Mouse (Mus musculus): Measurements from ENCODE around the gene Pfkfb4.

Gene Pfkfb4

DNA sequence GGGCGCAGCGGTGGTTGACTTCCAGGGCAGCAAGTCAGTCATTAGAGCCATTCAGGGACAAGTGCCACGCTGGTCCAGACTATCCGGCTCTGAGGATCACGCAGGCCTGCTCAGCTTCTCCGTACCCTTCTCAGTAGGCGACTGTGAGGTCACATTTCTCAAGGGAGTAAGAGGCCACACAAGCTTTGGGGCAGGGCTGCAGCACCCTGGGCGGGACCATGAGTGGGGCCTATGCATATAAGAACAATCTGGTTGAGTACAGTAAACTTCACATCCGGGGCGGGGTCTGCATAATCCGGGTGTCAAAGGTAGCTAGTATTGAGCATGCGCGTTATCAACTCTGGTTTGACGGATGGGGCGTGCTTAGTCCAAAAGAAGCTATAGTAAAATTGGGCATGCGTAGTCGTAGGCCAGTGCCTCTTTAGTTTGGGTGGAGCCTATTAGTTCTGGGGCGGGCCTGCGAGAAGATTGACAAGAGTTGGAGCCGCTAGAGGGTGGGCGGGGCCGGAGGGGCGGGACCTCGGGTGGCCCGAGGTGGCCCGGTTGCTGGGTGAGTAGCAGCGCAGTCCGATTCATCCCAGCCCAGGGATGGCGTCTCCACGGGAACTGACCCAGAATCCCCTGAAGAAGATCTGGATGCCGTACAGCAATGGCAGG lies at the start of gene Pfkfb4:
TSS of gene Pfkfb4 (plus strand) at position 351 of the 657 bp plus-strand sequence.
- peak; percentile 86 for ATAC-seq (ENCODE audit: low TSS enrichment)

GRCm38 (mm10) chr9:108945111-108945510 lies 46.5 kb upstream of the Pfkfb4 start:
- peak; percentile 75 for ATAC-seq (ENCODE audit: low TSS enrichment)

DNA sequence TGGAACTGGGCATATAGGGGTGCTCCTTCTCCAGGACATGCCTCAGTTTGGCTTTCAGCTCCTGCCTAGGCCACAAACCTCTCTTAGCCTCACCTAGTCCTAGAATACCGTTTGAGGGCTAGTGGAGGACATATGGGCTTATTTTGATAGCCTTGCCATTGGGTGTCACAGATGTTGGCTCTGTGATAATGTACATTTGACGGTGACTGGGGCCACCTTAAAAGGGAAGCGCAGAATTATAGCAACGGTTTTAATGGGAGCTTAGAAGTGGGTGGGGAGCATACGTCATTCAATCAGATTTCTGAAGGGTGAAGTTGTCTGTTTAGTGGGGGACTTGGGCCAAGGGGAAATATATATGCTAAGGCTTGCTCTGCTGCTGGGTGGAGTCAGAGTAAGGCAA lies 46.0 kb upstream of the Pfkfb4 start:
- no peak for ATAC-seq (ENCODE audit: low TSS enrichment)

DNA sequence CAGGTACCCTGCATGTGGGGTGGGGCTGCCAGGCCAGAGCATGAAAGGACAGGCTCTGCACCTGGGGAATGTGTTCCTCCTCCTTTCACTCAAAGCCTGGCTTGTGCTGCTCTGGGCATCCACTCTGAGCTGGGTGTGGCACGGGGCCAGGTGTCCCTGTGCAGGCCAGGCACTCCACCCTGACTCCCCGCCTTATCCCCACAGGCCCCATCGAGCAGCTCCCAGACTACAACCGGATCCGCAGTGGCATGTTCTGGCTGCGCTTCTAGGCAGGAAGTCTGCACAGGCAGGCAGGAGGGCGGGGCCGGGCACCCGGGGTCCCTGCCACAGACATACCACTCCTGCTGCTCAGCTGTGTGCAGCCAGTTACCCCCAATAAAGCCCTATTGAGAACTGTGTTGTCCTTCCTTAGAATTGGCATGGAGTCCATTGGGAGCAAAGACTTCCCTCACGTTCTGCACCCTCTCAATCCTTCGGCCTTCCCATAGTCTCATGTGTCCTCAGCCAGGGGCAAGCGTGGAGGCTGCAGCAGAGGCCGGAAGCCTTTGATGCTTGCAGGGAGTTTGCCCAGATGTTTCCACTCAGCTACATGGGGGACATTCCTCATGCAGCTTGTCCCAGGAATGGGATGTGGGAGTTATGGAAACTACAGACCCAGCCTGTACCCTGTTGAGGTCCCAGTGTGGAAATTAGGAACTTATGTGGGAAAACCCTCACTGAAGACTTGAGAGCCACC lies 42.2 kb upstream of the Pfkfb4 start:
- ATAC-seq (ENCODE audit: low TSS enrichment), result no peak

- no peak for ATAC-seq (ENCODE audit: low TSS enrichment)
Observed at GRCm38 (mm10) chr9:108949967-108950728, 41.4 kb upstream of the Pfkfb4 start.

- ATAC-seq (ENCODE audit: low TSS enrichment), result no peak
Observed at GRCm38 (mm10) chr9:108953081-108953636, 38.4 kb upstream of the Pfkfb4 start, which contains the start of gene Col7a1. TSS of gene Col7a1 (plus strand) at chr9:108953586.

- no peak for ATAC-seq (ENCODE audit: low TSS enrichment)
Observed at GRCm38 (mm10) chr9:108955241-108955640, 36.3 kb upstream of the Pfkfb4 start.

DNA sequence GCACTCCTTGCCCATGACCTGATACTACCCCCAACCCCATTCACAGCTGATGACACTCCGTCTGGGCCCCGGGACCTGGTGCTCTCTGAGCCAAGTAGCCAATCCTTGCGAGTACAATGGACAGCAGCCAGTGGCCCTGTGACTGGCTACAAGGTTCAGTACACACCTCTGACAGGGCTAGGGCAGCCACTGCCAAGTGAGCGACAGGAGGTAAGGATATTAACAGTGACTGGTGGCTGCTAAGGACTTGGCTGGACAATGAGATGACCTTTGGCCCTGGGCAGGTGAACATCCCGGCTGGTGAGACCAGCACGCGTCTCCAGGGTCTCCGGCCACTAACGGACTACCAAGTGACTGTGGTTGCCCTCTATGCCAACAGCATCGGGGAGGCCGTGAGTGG lies 35.7 kb upstream of the Pfkfb4 start:
- no peak for ATAC-seq (ENCODE audit: low TSS enrichment)

- no peak for ATAC-seq (ENCODE audit: low TSS enrichment)
Observed at GRCm38 (mm10) chr9:108963577-108963976, 28.0 kb upstream of the Pfkfb4 start.

GRCm38 (mm10) chr9:108964338-108964737 lies 27.2 kb upstream of the Pfkfb4 start:
- no peak for ATAC-seq (ENCODE audit: low TSS enrichment)

- no peak for ATAC-seq (ENCODE audit: low TSS enrichment)
Observed at GRCm38 (mm10) chr9:108970623-108971022, 21.0 kb upstream of the Pfkfb4 start.

DNA sequence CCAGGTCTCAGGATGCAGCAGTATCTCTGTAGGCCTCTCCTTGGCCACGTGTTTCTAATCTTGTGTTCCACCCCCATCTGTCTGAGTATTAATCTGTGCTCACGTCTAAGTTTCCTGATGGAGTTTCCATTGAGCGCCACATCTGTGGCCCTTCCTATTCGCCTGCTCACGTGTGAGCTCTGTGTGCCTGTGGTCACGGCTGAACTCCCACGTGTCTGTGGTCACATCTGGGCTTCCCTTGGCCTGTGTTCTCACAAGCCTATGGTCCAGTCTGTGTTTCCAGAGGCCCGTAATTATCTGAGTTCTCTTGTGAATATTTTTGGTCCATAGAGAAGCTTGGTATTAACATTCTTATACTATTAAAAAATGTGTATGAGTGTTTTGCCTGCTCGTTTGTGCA lies 15.1 kb upstream of the Pfkfb4 start:
- no peak for ATAC-seq (ENCODE audit: low TSS enrichment)

- no peak for ATAC-seq (ENCODE audit: low TSS enrichment)
Observed at GRCm38 (mm10) chr9:108977966-108978365, 13.6 kb upstream of the Pfkfb4 start.

DNA sequence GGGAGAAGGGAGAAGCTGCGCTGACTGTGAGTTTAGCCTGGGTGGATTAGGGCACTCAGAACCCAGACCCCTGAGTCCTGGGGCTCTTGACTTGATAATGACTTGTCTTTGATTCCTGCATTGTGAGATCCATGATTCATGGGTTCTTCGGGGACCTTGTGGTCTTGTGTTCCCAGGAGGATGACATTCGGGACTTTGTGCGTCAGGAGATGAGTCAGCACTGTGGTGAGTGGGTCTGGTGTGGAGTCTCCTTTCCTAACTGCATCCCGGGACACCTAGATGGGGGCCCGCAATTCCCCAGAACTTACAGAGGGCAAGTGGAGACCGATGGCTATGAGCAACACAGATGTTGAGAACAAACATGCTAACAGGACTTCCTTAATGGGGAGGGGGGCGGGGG lies 9.1 kb upstream of the Pfkfb4 start:
- no peak for ATAC-seq (ENCODE audit: low TSS enrichment)

- no peak for ATAC-seq (ENCODE audit: low TSS enrichment)
Observed at GRCm38 (mm10) chr9:108983209-108983608, 8.4 kb upstream of the Pfkfb4 start.

DNA sequence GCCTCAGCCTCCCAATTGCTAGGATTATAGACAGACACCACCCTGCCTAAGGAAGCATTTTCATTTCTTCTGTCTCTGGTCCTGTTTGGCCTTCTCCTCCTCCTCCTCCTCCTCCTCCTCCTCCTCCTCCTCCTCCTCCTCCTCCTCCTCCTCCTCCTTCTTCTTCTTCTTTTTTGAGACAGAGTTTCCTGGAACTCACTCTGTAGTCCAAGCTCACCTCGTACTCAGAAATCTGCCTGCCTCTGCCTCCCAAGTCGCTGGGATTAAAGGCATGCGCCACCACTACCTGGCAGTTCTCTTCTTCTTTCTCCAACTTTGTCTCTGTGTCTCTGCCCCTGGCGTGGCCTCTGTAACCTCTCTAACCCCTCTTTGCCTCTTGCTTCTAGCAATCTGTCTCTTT lies 5.9 kb upstream of the Pfkfb4 start, which contains the start of gene Ucn2:
TSS of gene Ucn2 (plus strand) at position 301 of the 400 bp plus-strand sequence.
- no peak for ATAC-seq (ENCODE audit: low TSS enrichment)

- no peak for ATAC-seq (ENCODE audit: low TSS enrichment)
Observed at GRCm38 (mm10) chr9:108987704-108988350, 3.8 kb upstream of the Pfkfb4 start.

GRCm38 (mm10) chr9:108989802-108990461 lies 1.6 kb upstream of the Pfkfb4 start:
- ATAC-seq (ENCODE audit: low TSS enrichment), result peak; percentile 55

DNA sequence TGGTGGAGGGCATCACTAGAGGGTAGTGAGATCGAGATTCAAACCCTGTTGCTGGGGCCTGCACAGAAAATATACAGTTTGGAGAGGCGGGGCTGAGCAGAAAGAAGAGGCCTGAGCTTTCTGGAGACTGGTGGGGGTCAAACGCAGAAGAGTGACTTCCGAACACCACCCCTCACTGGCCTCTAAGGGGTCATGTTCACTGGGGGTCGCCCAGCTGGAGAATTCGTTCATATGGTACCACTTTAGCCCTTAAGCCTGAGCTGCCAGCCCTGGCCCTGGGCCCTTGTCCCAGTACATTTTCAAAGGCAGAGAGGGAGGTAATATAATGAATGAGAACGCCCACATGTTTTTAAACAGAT lies 1.1 kb upstream of the Pfkfb4 start:
- no peak for ATAC-seq (ENCODE audit: low TSS enrichment)

- no peak for ATAC-seq (ENCODE audit: low TSS enrichment)
Observed at GRCm38 (mm10) chr9:108992085-108992469, 499 bp downstream of the Pfkfb4 start.

Measured in frontal cortex, adult (tissue).